Mouse (Mus musculus) E14TG2a.4 (cell line): ENCODE results near the gene Cfap54.

Experiments
- CTCF ChIP-seq: conservative IDR thresholded peaks from 2 replicates; pipeline ENCODE4 v1.5.1; 2014; ENCODE audit warnings: low read length
- NANOG ChIP-seq: IDR thresholded peaks from 2 replicates; pipeline ENCODE4 v1.6.1; 2014; ENCODE audit warnings: borderline replicate concordance, low read length, mixed read lengths

DNA sequence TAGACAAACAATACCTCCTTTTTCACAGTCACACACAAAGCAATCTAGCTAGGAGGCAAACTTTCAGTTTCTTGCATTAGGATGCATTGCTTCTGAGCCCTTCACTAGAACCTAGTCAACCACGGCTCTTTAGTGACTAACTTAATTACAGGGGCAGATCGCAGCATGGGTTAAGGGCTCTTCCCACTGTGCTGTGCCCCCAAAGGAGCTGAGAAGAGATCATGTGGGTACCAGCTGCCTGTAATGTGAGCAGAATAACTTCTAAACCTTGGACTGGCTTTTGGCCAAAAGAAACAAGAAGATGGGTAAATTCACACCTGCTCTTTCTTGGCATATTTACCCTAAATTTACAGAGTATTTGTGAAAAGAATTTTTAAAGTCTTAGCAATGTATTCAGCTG lies 291.2 kb downstream of the Cfap54 start:
- TF ChIP-seq CTCF, result no peak
- TF ChIP-seq NANOG, result no peak
